Mouse (Mus musculus): ENCODE measurements around the gene Bcl2l11. TPM values are rescaled to one million over a fixed set of nuclear protein-coding genes. Genes with fewer than 3 reads are reported as not detected.
"Not testable (repeated sequence)": the region's sequence is repeated elsewhere in the genome, so short reads cannot be mapped to it uniquely, and the experiment has no call there.

Gene Bcl2l11
- total and polyA plus RNA-seq, 3 experiments: 10.9 to 19.9 (median 13.5) TPM

DNA sequence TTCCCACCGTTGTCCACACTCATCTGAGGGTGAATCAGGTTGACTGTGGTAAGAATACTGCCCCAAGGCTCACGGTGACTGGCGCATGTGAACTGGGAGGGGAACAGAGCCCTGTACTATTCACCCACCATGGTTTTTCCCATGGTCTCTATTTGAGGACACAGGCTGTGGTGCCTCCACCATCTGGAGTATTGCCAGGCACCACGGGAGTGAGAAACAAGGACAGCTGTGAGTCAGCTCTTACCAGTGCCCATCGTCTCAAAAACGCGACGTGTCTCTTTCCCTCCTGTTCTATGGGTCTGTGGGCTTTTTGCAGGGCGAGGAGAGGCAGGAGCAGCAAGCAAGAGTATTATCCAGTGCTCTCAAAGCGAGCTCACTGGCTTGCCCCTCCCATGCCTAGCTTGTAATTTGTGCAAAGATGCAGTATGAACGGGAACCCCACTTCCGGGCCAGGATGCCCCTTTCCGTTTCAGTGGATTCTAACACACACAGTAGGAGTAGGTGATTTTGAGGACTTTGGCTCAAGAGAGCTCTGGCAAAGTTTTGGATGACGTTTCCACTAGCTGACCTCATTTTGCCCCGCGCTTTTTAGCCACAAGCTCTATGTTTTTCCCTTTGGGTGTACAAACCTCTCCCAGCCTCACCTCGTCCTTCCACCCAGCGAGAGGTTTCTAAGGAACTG lies 53.4 kb downstream of the Bcl2l11 start:
- no peak for DNase-seq
- Histone ChIP-seq H3K36me3 (ENCODE audit: control insufficient read depth, insufficient read depth, low read length) (no peaks in the 10 kb centered on the region), H3K4me1 (ENCODE audit: control insufficient read depth, insufficient read depth, low read length) (peaks cover 10% of the 10 kb centered on the region), H3K27ac (peak overlapping the region; percentile 63), H3K79me2 (replicated peaks; ENCODE audit: control insufficient read depth, insufficient read depth, low read length) (no peaks in the 10 kb centered on the region), H3K9ac (ENCODE audit: low read depth, low read length) (no peak overlapping the region), H3K27me3 (ENCODE audit: control insufficient read depth, insufficient read depth, low read length) (no peaks in the 10 kb centered on the region), H3K4me3 (no peak overlapping the region)
- intact Hi-C loops (cut with DNase I): loop anchor here (5.0 kb wide), 2 partner anchors 52 to 63 kb away; partner anchors contain the start of gene Bcl2l11
- 43% methylated on average over 18 of the region's 18 CpGs for WGBS
- TF ChIP-seq CTCF (IDR thresholded peaks at IDR 0.05) (no peak), EP300 (IDR thresholded peaks at IDR 0.05; ENCODE audit: insufficient read depth, low read depth, low read length) (no peak), POLR2A (IDR thresholded peaks at IDR 0.05; ENCODE audit: insufficient read depth, low read depth, low read length) (no peak)

DNA sequence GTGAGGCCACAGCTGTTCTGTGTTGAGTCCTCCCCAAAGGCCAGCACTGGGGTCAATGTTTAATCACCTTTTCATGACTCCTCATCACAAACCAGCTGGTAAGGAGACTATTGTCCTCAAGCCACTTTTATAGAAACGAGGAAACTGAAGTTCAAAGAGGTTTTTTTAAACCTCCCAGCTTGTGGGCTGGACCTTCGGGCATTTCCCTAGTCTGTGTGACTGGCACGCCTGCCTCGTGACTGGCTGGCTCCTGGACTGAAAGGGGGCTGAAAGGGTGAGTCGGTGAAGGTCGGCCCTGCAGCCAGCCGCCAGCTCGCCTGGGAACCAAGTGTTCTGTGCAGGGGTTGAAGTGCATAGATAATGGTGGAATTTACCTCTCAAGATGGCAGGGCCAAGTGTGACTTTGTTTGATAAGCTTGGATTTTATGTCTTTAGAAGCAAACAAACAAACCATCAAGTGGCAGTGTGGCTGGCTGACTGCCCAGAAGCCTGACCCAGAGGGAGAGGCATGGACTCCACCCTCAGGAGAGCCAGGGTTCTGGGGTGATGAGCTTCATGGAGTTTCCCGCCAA lies 54.1 kb downstream of the Bcl2l11 start:
- H3K4me1 ChIP-seq (ENCODE audit: control insufficient read depth, insufficient read depth, low read length): peaks cover 10% of the 10 kb centered on the region
- WGBS: 21% methylated on average over 9 of the region's 9 CpGs
- no peak overlapping the region for H3K4me3 ChIP-seq
- peak; percentile 67 to 84 for DNase-seq
- H3K9ac ChIP-seq (ENCODE audit: low read depth, low read length): no peak overlapping the region
- H3K27me3 ChIP-seq (ENCODE audit: control insufficient read depth, insufficient read depth, low read length): no peaks in the 10 kb centered on the region
- no peaks in the 10 kb centered on the region for H3K79me2 ChIP-seq (replicated peaks; ENCODE audit: control insufficient read depth, insufficient read depth, low read length)
- H3K27ac ChIP-seq: peak overlapping the region; percentile 63
- intact Hi-C loops (cut with DNase I): loop anchor here (5.0 kb wide), 2 partner anchors 53 to 62 kb away; partner anchors contain the start of gene Bcl2l11
- H3K36me3 ChIP-seq (ENCODE audit: control insufficient read depth, insufficient read depth, low read length): no peaks in the 10 kb centered on the region
- TF ChIP-seq EP300 (IDR thresholded peaks at IDR 0.05; ENCODE audit: insufficient read depth, low read depth, low read length) (peak; percentile 95), CTCF (IDR thresholded peaks at IDR 0.05) (no peak)

DNA sequence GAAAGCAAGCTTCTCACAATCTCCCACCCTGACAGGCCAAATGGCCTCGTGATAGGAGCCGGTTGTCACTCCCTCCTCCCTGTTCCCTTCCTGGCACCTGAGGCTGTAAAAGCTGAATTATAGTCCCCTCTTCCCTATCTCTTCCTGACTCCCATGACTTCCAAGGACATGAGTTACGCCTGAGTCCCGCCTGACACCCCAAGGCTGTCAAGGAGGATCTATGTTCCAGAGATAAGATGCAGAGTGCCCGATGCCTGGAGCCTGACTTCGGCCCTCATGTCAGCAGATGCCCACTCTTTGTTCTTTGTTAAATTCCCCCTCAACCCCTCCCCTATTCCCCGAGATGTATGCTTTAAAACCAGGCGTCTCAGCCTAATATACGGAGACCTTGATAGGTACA lies 56.3 kb downstream of the Bcl2l11 start:
- intact Hi-C loops (cut with DNase I); H3K27ac ChIP-seq; H3K4me3 ChIP-seq; H3K4me1 ChIP-seq (ENCODE audit: control insufficient read depth, insufficient read depth, low read length); H3K36me3 ChIP-seq (ENCODE audit: control insufficient read depth, insufficient read depth, low read length); DNase-seq; H3K79me2 ChIP-seq (replicated peaks; ENCODE audit: control insufficient read depth, insufficient read depth, low read length); H3K27me3 ChIP-seq (ENCODE audit: control insufficient read depth, insufficient read depth, low read length); H3K9ac ChIP-seq (ENCODE audit: low read depth, low read length): not testable (repeated sequence)
- 90% methylated on average over 9 of the region's 9 CpGs for WGBS

DNA sequence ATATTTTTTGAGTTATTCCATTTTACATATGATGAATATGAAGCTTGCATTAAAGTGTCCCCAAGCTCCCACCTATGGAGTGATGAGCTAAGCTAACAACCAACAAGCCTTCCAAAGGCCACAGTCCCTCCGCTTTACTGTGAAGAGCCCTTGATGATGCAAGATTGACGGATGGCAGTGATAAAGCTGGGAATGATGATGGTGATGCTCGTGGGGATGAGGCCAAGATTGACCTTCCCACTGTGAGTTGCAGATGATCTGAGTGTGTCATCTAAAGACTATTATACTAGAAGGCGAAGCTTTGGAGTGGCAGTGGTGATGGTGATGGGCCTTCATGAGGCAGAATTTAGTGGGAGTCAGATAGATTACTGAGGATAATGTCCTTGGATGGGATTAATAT lies 56.9 kb downstream of the Bcl2l11 start:
- 94% methylated on average over 4 of the region's 4 CpGs for WGBS
- H3K27me3 ChIP-seq (ENCODE audit: control insufficient read depth, insufficient read depth, low read length): no peaks in the 10 kb centered on the region
- H3K4me3 ChIP-seq: no peak overlapping the region
- TF ChIP-seq EP300 (IDR thresholded peaks at IDR 0.05; ENCODE audit: insufficient read depth, low read depth, low read length) (no peak), POLR2A (IDR thresholded peaks at IDR 0.05; ENCODE audit: insufficient read depth, low read depth, low read length) (no peak), CTCF (IDR thresholded peaks at IDR 0.05) (no peak)
- H3K4me1 ChIP-seq (ENCODE audit: control insufficient read depth, insufficient read depth, low read length): peaks cover 3% of the 10 kb centered on the region
- H3K36me3 ChIP-seq (ENCODE audit: control insufficient read depth, insufficient read depth, low read length): no peaks in the 10 kb centered on the region
- no peaks in the 10 kb centered on the region for H3K79me2 ChIP-seq (replicated peaks; ENCODE audit: control insufficient read depth, insufficient read depth, low read length)
- DNase-seq: no peak
- intact Hi-C loops (cut with DNase I): no loop called here
- no peak overlapping the region for H3K27ac ChIP-seq
- H3K9ac ChIP-seq (ENCODE audit: low read depth, low read length): no peak overlapping the region

DNA sequence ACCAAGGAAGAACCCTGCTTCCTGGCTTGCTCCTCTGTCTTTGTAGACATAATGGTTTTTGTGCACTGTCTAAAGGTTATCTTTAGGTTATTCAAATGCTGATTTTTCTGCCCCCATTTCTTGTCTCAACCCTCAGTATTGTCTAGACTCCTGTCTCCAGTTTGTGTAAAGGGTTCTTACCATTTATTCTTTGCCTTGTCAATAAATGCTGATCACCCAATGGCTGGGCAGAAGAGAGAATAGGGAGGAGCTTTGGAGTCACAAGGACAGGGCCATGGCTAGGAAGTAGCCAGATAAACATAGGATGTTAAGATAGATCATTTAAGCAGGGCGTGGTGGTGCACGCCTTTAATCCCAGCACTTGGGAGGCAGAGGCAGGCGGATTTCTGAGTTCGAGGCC lies 57.9 kb downstream of the Bcl2l11 start:
- H3K27ac ChIP-seq: no peak overlapping the region
- no peak for DNase-seq
- no peak overlapping the region for H3K4me3 ChIP-seq
- 96% methylated on average over 4 of the region's 4 CpGs for WGBS
- intact Hi-C loops (cut with DNase I): no loop called here
- H3K4me1 ChIP-seq (ENCODE audit: control insufficient read depth, insufficient read depth, low read length): peaks cover 3% of the 10 kb centered on the region
- H3K27me3 ChIP-seq (ENCODE audit: control insufficient read depth, insufficient read depth, low read length): no peaks in the 10 kb centered on the region
- no peaks in the 10 kb centered on the region for H3K36me3 ChIP-seq (ENCODE audit: control insufficient read depth, insufficient read depth, low read length)
- no peak overlapping the region for H3K9ac ChIP-seq (ENCODE audit: low read depth, low read length)
- no peaks in the 10 kb centered on the region for H3K79me2 ChIP-seq (replicated peaks; ENCODE audit: control insufficient read depth, insufficient read depth, low read length)
- TF ChIP-seq EP300 (IDR thresholded peaks at IDR 0.05; ENCODE audit: insufficient read depth, low read depth, low read length) (no peak), POLR2A (IDR thresholded peaks at IDR 0.05; ENCODE audit: insufficient read depth, low read depth, low read length) (no peak), CTCF (IDR thresholded peaks at IDR 0.05) (no peak)

DNA sequence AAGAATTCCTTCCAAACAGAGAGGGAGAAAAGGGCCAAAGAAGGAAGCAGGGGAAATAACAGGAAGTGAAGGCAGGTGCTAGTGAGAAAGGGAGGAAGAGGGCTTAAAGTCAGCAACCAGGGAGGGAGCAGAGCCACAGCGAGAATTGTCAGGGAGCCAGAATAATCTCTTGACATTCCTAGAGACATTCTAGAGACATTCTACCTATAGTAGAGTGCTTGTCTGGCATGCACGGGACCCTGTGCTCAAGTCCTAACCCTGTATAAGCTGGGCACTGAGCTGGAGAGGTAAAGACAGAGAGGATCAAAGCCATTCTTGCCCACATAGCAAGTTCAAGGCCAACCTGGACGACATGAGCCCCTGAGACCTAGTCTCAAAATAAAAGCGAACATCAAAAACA lies 60.1 kb downstream of the Bcl2l11 start:
- H3K27ac ChIP-seq: no peak overlapping the region

More for the DNA sequence above, 60.1 kb downstream of the Bcl2l11 start:
- WGBS: 72% methylated on average over 4 of the region's 4 CpGs
- H3K4me1 ChIP-seq (ENCODE audit: control insufficient read depth, insufficient read depth, low read length): no peaks in the 10 kb centered on the region; the same call in 1 of the 2 replicates
- no peaks in the 10 kb centered on the region for H3K27me3 ChIP-seq (ENCODE audit: control insufficient read depth, insufficient read depth, low read length)
- H3K36me3 ChIP-seq (ENCODE audit: control insufficient read depth, insufficient read depth, low read length): no peaks in the 10 kb centered on the region
- intact Hi-C loops (cut with DNase I): loop anchor here (2.0 to 5.0 kb wide), 5 partner anchors 61 to 211 kb away; no protein-coding TSS in a partner anchor
- H3K79me2 ChIP-seq (replicated peaks; ENCODE audit: control insufficient read depth, insufficient read depth, low read length): no peaks in the 10 kb centered on the region
- no peak for TF ChIP-seq EP300 (IDR thresholded peaks at IDR 0.05; ENCODE audit: insufficient read depth, low read depth, low read length)
- TF ChIP-seq CTCF (IDR thresholded peaks at IDR 0.05): no peak
- no peak for TF ChIP-seq POLR2A (IDR thresholded peaks at IDR 0.05; ENCODE audit: insufficient read depth, low read depth, low read length)
- no peak overlapping the region for H3K4me3 ChIP-seq
- DNase-seq: no peak
- no peak overlapping the region for H3K9ac ChIP-seq (ENCODE audit: low read depth, low read length)
